Mouse (Mus musculus) midbrain, embryonic 12.5 days (tissue): ENCODE results near the gene Ccdc85c. TPM values are rescaled to one million over a fixed set of nuclear protein-coding genes. Genes with fewer than 3 reads are reported as not detected.

Source experiments
- ATAC-seq: fragments of 200-750 bp; cut with Nextera tagmentation; 2 replicates; pipeline ENCODE4 v1.8.0; 2017; ENCODE audit warnings: low read depth, moderate TSS enrichment, moderate library complexity; ENCODE audit not compliant: low FRiP score
- H3K27ac ChIP-seq: fragments of 300-500 bp; sonication (generic); replicated peaks from 2 replicates; pipeline ENCODE4 v1.5.1; 2016; ENCODE audit warnings: mild to moderate bottlenecking
- H3K27me3 ChIP-seq: fragments of 300-500 bp; sonication (generic); 2 replicates; pipeline ENCODE4 v1.6.1; 2016; ENCODE audit warnings: mild to moderate bottlenecking
- H3K36me3 ChIP-seq: fragments of 300-500 bp; sonication (generic); 2 replicates; pipeline ENCODE4 v1.6.1; 2016
- H3K4me1 ChIP-seq: fragments of 300-500 bp; sonication (generic); 2 replicates; pipeline ENCODE4 v1.6.1; 2016
- H3K4me2 ChIP-seq: fragments of 300-500 bp; sonication (generic); replicated peaks from 2 replicates; pipeline ENCODE4 v1.6.1; 2016; ENCODE audit warnings: mild to moderate bottlenecking, moderate library complexity
- H3K4me3 ChIP-seq: fragments of 300-500 bp; sonication (generic); 2 replicates; pipeline ENCODE4 v1.5.1; 2016; ENCODE audit warnings: mild to moderate bottlenecking
- H3K9ac ChIP-seq: fragments of 300-500 bp; sonication (generic); replicated peaks from 2 replicates; pipeline ENCODE4 v1.6.1; 2016; ENCODE audit warnings: mild to moderate bottlenecking, moderate library complexity
- H3K9me3 ChIP-seq: fragments of 300-500 bp; sonication (generic); 2 replicates; pipeline ENCODE4 v1.6.1; 2016; ENCODE audit warnings: mild to moderate bottlenecking
- WGBS: fragments of 180-500 bp; shearing (Covaris S2); methylation state at CpG from one replicate; pipeline ENCODE4 v1.1.7; 2016; 5-methylcytosine and 5-hydroxymethylcytosine counted together
- polyA plus RNA-seq: library from polyadenylated mRNA; unstranded; fragments of >200 nt; fragmentation: Nextera tagmentation; extraction: Ambion mirVana; gene quantifications from 2 replicates; pipeline ENCODE4 v1.2.1, GENCODE M21; 2016

Ccdc85c gene
- polyA plus RNA-seq, 1 experiment from 2014 or later: 17.0 TPM

DNA sequence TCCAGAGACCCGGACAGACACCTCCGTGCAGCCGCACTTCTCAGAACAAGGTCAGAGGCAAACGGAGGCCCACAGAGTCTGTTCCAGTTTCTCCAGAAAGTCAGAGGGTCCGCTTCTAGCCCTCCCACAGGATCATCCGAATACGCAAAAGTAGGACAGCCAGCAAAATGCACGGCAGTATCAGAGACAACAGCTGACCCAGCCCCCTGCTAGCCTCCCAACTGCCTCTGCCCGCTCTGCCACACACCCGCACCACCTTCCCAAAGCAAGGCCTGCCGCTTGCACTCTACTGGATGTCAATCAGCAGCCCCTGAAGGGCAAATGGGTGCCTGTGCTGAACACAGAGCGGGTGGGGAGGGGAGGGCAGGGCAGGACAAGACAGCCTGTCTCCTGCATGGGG is 14.3 kb downstream of the Ccdc85c start:
- Histone ChIP-seq H3K9ac (no peak overlapping the region), H3K27me3 (no peaks in the 10 kb centered on the region), H3K27ac (no peak overlapping the region), H3K4me2 (no peak overlapping the region), H3K36me3 (no peaks in the 10 kb centered on the region), H3K4me1 (peaks cover 82% of the 10 kb centered on the region), H3K4me3 (no peak overlapping the region), H3K9me3 (no peaks in the 10 kb centered on the region)
- WGBS: 87% methylated on average over 12 of the region's 12 CpGs
- ATAC-seq: no peak

DNA sequence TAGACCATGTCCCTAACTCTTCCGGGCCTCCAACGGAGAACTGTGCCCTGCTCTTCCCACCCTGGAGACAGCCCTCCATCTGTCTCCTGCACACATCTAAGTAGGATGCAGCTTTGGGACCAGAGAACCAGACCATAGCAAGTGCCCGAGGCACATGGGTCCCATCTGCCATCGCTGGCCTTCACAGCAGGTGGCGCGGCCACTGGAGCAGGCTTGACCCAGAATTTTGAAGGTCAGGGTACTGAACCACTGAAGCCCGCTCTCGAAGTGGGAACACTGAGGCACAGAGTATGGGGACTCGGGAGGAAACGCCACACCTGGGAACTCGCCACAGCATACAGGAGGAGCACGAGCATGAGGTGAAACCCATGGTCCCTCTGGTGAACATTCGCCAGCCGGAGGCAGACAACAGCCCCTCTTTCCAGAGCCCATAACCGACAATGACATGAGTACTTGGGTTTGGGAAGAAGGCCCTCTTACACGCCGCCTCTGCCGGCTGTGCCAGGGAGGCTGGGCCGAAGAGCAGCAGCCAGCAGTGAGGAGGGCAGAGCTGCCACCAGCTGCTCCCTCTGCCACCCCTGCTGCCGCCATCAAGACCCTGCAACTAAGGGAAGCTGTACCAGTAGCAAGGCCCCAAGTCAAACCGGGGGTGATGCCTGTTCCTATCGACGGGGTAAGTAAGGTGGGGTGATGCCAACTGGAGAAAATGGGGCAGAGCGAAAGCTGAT is 15.7 kb downstream of the Ccdc85c start:
- peak overlapping the region; percentile 11; the same call in 1 of the 2 replicates for H3K9ac ChIP-seq
- no peaks in the 10 kb centered on the region for H3K27me3 ChIP-seq
- H3K4me3 ChIP-seq: no peak overlapping the region
- ATAC-seq: no peak
- H3K9me3 ChIP-seq: no peaks in the 10 kb centered on the region
- 89% methylated on average over 24 of the region's 24 CpGs for WGBS
- H3K36me3 ChIP-seq: no peaks in the 10 kb centered on the region
- H3K4me1 ChIP-seq: peaks cover 77% of the 10 kb centered on the region
- H3K27ac ChIP-seq: peak overlapping the region; percentile 39; the same call in 1 of the 2 replicates
- no peak overlapping the region for H3K4me2 ChIP-seq

DNA sequence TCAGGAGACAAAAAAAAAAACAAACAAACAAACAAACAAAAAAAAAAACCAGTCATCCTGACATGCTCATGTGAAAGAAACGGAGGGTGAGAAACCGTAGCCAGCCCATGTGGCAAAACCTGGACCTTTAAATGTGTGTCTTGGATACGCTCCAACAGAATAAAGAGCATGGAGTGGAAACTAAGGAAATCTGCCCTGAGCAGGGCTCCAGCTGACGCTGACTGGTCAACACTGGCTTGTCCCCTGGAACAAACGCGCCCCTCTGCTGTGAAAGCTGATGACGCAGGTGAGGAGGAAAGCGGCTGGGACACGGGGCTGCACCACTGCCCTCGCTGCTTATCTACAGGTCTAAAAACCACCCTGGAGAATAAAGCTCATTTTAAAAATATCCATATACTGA is 18.5 kb downstream of the Ccdc85c start:
- H3K27me3 ChIP-seq: no peaks in the 10 kb centered on the region
- no peak for ATAC-seq
- H3K27ac ChIP-seq: no peak overlapping the region
- no peaks in the 10 kb centered on the region for H3K9me3 ChIP-seq
- peaks cover 71% of the 10 kb centered on the region for H3K4me1 ChIP-seq
- H3K36me3 ChIP-seq: no peaks in the 10 kb centered on the region
- WGBS: 55% methylated on average over 10 of the region's 10 CpGs
- no peak overlapping the region for H3K4me3 ChIP-seq
- no peak overlapping the region for H3K4me2 ChIP-seq
- no peak overlapping the region for H3K9ac ChIP-seq

DNA sequence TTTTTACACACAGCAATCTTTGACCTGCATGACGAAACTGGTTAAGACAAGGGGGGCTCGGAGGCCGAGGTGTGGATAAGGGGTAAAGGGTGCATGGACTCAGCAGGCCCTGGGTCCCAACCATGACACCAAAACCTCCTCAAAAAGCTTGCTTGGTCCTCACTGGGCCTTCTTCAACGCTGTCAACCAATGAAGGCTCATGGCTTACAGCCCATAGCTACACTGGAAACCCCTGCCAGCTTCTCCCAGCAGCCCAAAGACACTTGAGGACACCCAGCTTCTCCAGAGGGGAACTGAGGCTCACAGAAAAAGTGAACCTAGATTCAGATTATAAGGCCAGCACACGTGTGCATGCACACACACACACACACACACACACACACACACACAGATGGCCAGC is 19.3 kb downstream of the Ccdc85c start:
- peak; percentile 17; the same call in 1 of the 2 replicates for ATAC-seq

DNA sequence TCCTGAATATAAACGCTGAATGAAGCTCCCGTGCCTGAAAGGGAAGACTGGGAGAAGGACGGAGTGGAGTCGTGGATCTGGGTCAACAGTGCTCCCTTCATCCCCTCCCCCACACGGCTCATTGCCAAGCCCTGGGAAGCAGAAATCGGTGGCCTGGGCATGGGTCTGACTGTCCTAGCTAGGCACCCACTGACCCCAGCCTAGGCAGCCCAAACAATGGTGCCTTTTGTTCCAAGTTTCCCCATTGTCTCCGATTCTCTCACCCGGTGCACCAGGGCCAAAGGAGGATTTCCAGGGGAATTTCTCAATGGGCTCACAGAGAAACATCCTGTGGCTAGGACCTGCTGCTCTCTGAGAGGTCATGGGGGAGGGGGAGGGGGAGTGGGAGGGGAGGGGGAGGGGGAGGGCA is 19.7 kb downstream of the Ccdc85c start:
- H3K27me3 ChIP-seq: no peaks in the 10 kb centered on the region
- 0% methylated on average over 8 of the region's 8 CpGs for WGBS
- H3K36me3 ChIP-seq: no peaks in the 10 kb centered on the region
- peak overlapping the region; percentile 67 for H3K27ac ChIP-seq
- peak overlapping the region; percentile 25; the same call in 1 of the 2 replicates for H3K4me2 ChIP-seq
- H3K4me1 ChIP-seq: peaks cover 63% of the 10 kb centered on the region
- no peaks in the 10 kb centered on the region for H3K9me3 ChIP-seq
- H3K4me3 ChIP-seq: no peak overlapping the region
- no peak overlapping the region for H3K9ac ChIP-seq
- ATAC-seq: peak; percentile 41

More for the DNA sequence above, 19.3 kb downstream of the Ccdc85c start:
- Histone ChIP-seq H3K9me3 (no peaks in the 10 kb centered on the region), H3K27ac (peak overlapping the region; percentile 67; the same call in 1 of the 2 replicates), H3K27me3 (no peaks in the 10 kb centered on the region), H3K4me2 (peak overlapping the region; percentile 25; the same call in 1 of the 2 replicates), H3K4me1 (peaks cover 64% of the 10 kb centered on the region), H3K9ac (no peak overlapping the region; the same call in 1 of the 2 replicates), H3K4me3 (no peak overlapping the region), H3K36me3 (no peaks in the 10 kb centered on the region)
- WGBS: 25% methylated on average over 5 of the region's 5 CpGs

DNA sequence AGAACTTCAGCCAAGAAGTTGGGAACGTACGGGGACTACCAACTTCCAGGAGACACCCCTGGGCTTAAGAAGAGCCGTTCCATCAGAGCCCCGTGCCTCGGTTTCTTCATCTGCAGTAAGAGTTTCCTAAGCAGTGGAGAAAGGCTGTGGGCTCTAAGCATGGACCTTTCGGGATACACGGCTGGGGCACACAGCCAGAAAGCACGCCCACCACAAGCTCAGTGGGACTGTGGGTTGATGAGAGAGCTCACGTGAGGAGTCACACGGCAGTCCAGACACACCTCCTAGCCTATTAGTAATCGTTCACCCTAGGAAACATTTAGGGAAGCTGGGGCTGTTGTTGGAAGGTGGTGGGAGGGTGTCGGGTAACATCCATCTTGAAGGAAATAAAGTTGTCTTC is 22.2 kb downstream of the Ccdc85c start:
- Histone ChIP-seq H3K27ac (no peak overlapping the region), H3K36me3 (no peaks in the 10 kb centered on the region), H3K27me3 (no peaks in the 10 kb centered on the region), H3K4me1 (peaks cover 67% of the 10 kb centered on the region), H3K4me3 (no peak overlapping the region), H3K9ac (no peak overlapping the region), H3K9me3 (no peaks in the 10 kb centered on the region), H3K4me2 (no peak overlapping the region)
- ATAC-seq: no peak
- WGBS: 75% methylated on average over 12 of the region's 12 CpGs

DNA sequence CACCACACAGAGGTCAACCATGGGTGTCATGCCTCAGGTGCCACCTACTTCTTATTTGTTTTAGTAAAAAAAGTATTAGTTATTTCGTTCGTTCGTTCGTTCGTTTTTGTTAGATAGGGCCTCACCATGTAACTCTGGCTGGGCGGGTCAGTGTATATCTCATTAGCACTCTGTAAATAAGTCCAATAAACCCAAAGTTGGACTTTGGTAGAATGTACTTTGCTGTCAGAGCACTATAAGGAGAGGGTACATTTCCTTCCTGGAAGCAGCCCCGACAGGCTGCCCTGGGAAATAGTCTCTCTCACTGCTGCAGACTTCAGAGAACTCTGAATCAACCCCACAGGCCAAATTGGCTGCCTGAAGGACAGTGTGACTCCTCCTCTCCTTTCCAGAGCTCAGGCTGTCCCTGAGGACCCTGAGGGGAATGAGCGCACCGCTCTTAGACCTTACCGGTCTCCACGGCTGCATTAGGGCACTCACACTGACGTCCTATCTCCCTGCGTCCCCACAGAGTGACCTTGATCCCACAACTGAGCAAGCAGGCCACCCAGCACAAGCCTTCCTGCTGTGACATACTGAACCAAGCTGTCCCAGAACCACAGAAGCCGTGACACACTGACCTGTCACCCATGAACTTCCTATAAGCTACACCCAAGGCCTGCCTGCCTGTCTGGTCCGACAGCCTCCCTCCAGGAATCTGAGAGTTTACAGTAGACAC is 23.2 kb downstream of the Ccdc85c start:
- H3K4me3 ChIP-seq: no peak overlapping the region
- H3K4me1 ChIP-seq: peaks cover 60% of the 10 kb centered on the region
- no peaks in the 10 kb centered on the region for H3K9me3 ChIP-seq
- no peak overlapping the region; the same call in 1 of the 2 replicates for H3K27ac ChIP-seq
- H3K27me3 ChIP-seq: no peaks in the 10 kb centered on the region
- no peak for ATAC-seq
- 80% methylated on average over 15 of the region's 15 CpGs for WGBS
- no peaks in the 10 kb centered on the region for H3K36me3 ChIP-seq
- no peak overlapping the region for H3K9ac ChIP-seq
- no peak overlapping the region for H3K4me2 ChIP-seq

DNA sequence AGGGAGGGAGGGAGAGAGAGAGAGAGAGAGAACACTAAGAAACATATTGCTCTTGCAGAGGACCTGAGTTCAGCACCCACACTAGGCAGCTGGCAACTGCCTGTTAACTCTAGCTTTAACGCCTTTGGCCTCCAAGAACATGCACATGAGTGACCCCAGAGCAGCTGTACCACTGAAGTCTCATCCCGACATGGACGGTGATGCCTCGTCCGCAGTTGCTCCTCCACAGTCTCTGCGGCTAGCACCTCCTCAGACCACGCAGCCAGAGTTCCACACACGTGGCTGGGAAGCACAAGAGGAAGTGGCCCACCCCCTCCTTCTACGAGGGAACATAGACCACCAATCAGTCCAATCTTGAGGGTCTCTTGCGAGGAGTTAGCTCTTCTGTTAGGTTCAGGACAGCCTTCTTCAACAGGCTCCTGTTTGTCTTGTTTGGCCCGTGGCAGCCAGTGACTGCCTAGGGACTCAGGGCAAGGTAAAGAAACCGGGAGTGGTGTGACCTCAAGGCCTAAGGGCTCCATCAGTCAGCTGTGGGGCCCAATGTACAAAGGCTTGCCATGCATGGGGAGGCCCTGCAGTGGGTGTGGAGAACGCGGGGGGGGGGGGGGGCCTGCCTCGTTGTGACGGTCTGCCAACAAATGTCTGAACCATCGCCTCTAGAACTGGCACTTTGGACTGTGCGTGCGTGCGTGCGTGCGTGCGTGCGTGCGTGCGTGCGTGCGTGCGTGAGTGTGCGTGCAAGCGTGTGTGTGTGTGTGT is 24.0 kb downstream of the Ccdc85c start:
- no peak overlapping the region for H3K4me2 ChIP-seq
- ATAC-seq: no peak
- no peaks in the 10 kb centered on the region for H3K36me3 ChIP-seq
- peaks cover 60% of the 10 kb centered on the region for H3K4me1 ChIP-seq
- WGBS: 88% methylated on average over 31 of the region's 31 CpGs
- no peak overlapping the region for H3K27ac ChIP-seq
- H3K9ac ChIP-seq: no peak overlapping the region
- no peaks in the 10 kb centered on the region for H3K9me3 ChIP-seq
- H3K4me3 ChIP-seq: no peak overlapping the region
- no peaks in the 10 kb centered on the region for H3K27me3 ChIP-seq

DNA sequence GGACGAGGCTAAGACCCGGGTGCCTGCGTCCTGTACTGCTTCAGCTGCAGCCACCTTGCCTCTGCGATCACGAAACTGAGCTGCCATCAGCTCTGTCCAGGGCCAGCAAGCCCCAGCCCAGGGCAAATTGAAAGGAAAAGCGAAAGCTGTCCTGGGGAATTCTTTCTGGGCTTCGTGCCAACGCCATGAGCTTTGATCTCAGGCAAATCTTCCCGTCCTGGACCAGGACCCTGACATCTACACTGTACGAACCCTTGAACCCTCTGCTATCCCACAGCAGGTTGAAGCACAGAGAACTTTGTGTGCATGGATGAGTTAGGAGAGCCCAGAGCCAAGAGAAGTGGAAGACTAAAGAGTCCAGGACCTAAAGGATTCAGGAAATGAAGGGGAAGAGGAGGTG is 25.7 kb downstream of the Ccdc85c start:
- H3K4me3 ChIP-seq: no peak overlapping the region
- H3K9ac ChIP-seq: no peak overlapping the region
- H3K36me3 ChIP-seq: no peaks in the 10 kb centered on the region
- peaks cover 65% of the 10 kb centered on the region for H3K4me1 ChIP-seq
- H3K4me2 ChIP-seq: no peak overlapping the region
- no peak overlapping the region for H3K27ac ChIP-seq
- WGBS: 71% methylated on average over 10 of the region's 10 CpGs
- no peaks in the 10 kb centered on the region for H3K27me3 ChIP-seq
- ATAC-seq: no peak
- no peaks in the 10 kb centered on the region for H3K9me3 ChIP-seq

DNA sequence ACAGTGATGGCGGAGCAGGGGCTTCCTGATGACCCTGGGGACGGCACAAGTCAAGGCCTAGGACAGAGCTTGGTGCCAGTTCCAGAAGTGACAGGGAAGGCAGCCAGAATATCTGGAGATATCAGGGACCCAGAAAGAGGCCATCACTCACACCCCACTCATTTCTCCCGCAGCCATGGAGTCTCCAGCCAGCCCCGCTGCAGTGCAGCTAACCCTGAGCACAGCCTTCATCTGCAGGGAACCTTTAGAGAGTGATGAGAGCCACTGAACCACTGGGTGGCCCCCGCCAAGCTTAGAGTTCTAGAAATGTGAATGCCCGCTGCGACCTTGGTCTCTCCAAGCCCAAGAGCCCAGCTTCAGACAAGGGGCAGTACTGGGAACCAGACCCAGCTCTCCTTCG is 26.2 kb downstream of the Ccdc85c start:
- 97% methylated on average over 8 of the region's 8 CpGs for WGBS
- H3K9ac ChIP-seq: no peak overlapping the region
- peaks cover 70% of the 10 kb centered on the region for H3K4me1 ChIP-seq

DNA sequence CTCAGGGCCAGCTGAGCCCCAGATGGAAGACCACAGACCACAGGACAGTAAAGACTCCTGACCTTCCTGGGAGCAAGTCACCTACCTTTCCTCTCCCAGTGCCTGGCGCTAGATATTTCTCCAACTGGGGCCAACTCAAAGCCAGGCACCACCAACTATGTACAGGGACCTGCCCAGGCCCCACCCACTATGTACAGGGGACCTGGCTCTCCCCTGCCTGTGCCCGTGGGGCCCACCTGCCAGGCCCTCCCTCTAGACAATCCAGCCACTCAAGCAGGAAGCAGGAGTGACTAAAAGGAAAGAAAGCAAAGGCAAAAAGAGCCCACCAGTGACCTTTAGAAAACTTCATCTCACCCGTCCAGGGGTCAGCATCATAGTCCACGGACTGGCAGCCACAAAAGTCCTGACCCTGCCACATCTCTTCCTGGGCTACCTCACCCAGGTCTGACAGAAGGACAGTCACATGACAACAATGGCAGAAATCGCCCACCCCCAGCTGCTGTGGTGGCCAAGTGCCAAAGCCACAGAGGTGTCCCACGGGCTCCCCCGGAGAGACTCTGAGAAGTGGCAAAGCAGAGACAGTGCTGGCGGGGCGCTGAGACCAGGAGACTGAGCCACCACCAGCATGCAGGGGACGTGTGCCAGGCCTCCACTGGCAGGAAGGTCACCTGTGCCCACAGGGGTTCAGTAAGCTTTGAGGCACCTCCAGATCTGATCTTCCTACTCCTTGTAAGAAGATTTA is 28.3 kb downstream of the Ccdc85c start:
- Histone ChIP-seq H3K27me3 (no peaks in the 10 kb centered on the region), H3K9ac (no peak overlapping the region), H3K4me3 (no peak overlapping the region), H3K9me3 (no peaks in the 10 kb centered on the region), H3K4me2 (no peak overlapping the region), H3K27ac (0 out of 2 replicates have a peak overlapping the region, but pooled peaks have one; percentile 10), H3K36me3 (no peaks in the 10 kb centered on the region), H3K4me1 (peaks cover 69% of the 10 kb centered on the region)
- WGBS: 88% methylated on average over 10 of the region's 10 CpGs
- ATAC-seq: no peak

More for the DNA sequence above, 26.2 kb downstream of the Ccdc85c start:
- no peak overlapping the region for H3K4me3 ChIP-seq
- no peak for ATAC-seq
- H3K36me3 ChIP-seq: no peaks in the 10 kb centered on the region
- H3K9me3 ChIP-seq: no peaks in the 10 kb centered on the region
- H3K4me2 ChIP-seq: no peak overlapping the region
- H3K27me3 ChIP-seq: no peaks in the 10 kb centered on the region
- no peak overlapping the region for H3K27ac ChIP-seq
